Mouse (Mus musculus) small intestine, adult 2 months (tissue): Measurements from ENCODE around the gene Mki67.

Experiments used
- CTCF ChIP-seq: fragments of 200-500 bp; IDR thresholded peaks from 2 replicates; pipeline ENCODE4 v1.5.1; 2012; ENCODE audit warnings: low read depth, mild to moderate bottlenecking, control low read depth, inconsistent platforms, low read length, moderate library complexity, mixed read lengths; ENCODE audit not compliant: insufficient replicate concordance, insufficient read length; ENCODE audit errors: extremely low read depth
- POLR2A ChIP-seq: fragments of 200-500 bp; IDR thresholded peaks from 2 replicates; pipeline ENCODE4 v1.6.1; 2012; ENCODE audit warnings: low read depth, mild to moderate bottlenecking, control low read depth, inconsistent platforms, low read length, moderate library complexity

DNA sequence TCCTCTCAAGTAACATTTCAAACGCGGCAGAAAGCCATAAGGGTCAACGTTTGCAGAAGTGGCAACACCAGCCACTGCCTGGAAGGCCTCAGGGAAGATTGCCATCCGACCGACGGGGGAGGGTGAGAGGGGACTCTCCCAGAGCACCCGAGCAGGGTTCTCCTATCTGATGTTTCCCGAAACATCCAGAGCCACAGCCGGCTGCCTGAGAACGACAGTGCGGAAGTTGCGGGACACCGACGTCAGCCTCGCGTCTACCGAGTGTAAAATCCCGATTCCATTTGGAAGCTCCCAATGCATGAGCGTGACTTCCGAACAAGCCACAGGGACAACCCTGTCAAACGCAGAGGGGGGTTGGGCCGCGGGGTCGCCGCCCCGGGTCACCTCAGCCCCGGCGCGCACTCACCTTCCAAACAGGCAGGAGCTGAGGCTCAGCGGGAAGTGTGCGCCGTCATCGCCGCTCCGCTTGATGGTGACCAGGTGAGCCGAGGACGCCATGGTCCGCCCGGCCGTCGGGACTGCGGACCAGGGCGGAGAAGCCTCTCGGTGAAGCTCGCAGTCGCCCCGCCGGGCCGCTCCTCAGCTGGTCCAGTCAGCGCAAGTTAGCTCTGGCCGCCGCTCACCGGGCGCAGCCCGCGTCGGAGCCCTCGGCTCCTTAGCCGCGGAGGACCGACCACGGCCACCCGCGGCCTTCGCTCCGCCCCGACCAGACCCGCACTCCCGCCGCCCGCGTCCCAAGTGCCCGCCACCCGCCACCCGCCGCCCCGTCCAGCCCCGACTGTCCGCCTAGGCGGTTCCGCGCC lies at the start of gene Mki67:
- TF ChIP-seq POLR2A (no peak), CTCF (no peak)
